Mouse (Mus musculus) forebrain, embryonic 15.5 days (tissue): ENCODE data around the gene Itgax. TPM values are rescaled to one million over a fixed set of nuclear protein-coding genes. Genes with fewer than 3 reads are reported as not detected.

Experiments
- ATAC-seq: fragments of 200-750 bp; cut with Nextera tagmentation; replicated peaks from 2 replicates; pipeline ENCODE4 v1.8.0; 2017; ENCODE audit warnings: mild to moderate bottlenecking, moderate TSS enrichment, moderate library complexity
- H3K27ac ChIP-seq: fragments of 300-500 bp; sonication (generic); replicated peaks from 2 replicates; pipeline ENCODE4 v1.5.1; 2015; ENCODE audit warnings: mild to moderate bottlenecking, inconsistent platforms
- H3K27me3 ChIP-seq: fragments of 300-500 bp; sonication (generic); 2 replicates; pipeline ENCODE4 v1.6.1; 2015; ENCODE audit warnings: inconsistent platforms
- H3K36me3 ChIP-seq: fragments of 300-500 bp; sonication (generic); 2 replicates; pipeline ENCODE4 v1.6.1; 2015; ENCODE audit warnings: mild to moderate bottlenecking, inconsistent platforms
- H3K4me1 ChIP-seq: fragments of 300-500 bp; sonication (generic); 2 replicates; pipeline ENCODE4 v1.6.1; 2015; ENCODE audit warnings: inconsistent platforms
- H3K4me2 ChIP-seq: fragments of 300-500 bp; sonication (generic); replicated peaks from 2 replicates; pipeline ENCODE4 v1.6.1; 2015; ENCODE audit warnings: mild to moderate bottlenecking, inconsistent platforms
- H3K4me3 ChIP-seq: fragments of 300-500 bp; sonication (generic); 2 replicates; pipeline ENCODE4 v1.5.1; 2015; ENCODE audit warnings: mild to moderate bottlenecking, inconsistent platforms
- H3K9ac ChIP-seq: fragments of 300-500 bp; sonication (generic); replicated peaks from 2 replicates; pipeline ENCODE4 v1.6.1; 2015; ENCODE audit warnings: mild to moderate bottlenecking, inconsistent platforms
- H3K9me3 ChIP-seq: fragments of 300-500 bp; sonication (generic); 2 replicates; pipeline ENCODE4 v1.6.1; 2016; ENCODE audit warnings: inconsistent platforms
- WGBS: fragments of 180-500 bp; shearing (Covaris S2); methylation state at CpG from one replicate; pipeline ENCODE4 v1.1.7; 2015; ENCODE audit warnings: mixed read lengths; 5-methylcytosine and 5-hydroxymethylcytosine counted together
- polyA plus RNA-seq: library from polyadenylated mRNA; unstranded; fragments of >200 nt; fragmentation: Nextera tagmentation; extraction: Ambion mirVana; gene quantifications from 2 replicates; pipeline ENCODE4 v1.2.1, GENCODE M21; 2015

Gene Itgax
- 0.27 TPM in 1 of 2 replicates, not detected in the other for polyA plus RNA-seq

DNA sequence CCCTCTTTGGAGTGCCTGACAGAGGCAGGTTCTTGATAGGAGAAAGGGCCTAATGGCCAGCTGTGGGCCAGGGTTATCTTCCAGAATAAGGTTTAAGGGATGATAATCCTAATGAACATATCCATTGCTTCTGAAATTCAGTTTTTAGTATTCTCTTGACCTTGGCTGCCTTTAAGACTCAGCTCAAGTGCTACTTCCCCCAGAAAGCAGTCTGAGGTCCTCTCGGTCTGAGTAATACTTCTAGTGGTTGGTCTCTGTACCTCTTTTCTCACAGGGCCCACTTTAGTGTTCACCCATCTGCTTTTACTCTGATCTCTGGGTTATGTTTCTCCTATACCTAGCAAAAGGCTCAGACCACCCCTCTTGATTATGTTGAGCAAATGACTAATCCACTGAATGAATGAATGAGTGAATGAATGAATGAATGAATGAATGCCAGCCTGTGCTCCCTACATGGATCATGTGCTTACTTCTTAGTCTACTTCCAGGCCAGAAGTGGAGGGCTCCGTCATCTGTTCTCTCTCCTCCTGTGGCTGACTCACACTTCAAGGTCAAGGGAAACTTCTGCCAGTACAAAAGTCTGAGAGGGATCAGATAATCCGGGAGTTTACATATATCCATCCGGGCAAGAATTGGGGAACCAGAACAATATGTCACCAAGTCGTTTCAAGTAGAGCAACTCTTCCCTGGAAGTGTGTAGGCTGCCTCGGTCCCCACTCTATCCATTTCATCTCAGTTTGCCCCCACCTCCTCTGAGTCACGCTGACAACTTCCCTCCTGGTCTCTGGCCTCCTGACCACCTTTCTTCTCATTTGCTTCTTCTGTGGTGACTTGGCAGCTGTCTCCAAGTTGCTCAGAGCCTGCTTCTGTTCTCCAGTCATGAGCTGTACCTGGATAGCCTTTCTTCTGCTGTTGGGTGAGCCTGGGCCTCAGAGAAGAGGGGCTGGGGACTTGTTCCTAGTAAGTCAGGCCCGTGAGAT lies at the start of gene Itgax:
Gene Itgax, plus strand, starts transcription at position 807 of the 980 bp plus-strand sequence.
- no peak within 1 kb of the TSS for H3K27ac ChIP-seq
- no peak within 1 kb of the TSS for H3K4me3 ChIP-seq
- H3K9me3 ChIP-seq: no peaks in the 10 kb centered on the region
- no peaks in the 10 kb centered on the region for H3K36me3 ChIP-seq
- no peaks in the 10 kb centered on the region for H3K27me3 ChIP-seq
- H3K4me1 ChIP-seq: no peaks in the 10 kb centered on the region
- ATAC-seq: no peak
- 88% methylated on average over 8 of the region's 8 CpGs for WGBS
- H3K9ac ChIP-seq: no peak within 1 kb of the TSS
- H3K4me2 ChIP-seq: no peak within 1 kb of the TSS

DNA sequence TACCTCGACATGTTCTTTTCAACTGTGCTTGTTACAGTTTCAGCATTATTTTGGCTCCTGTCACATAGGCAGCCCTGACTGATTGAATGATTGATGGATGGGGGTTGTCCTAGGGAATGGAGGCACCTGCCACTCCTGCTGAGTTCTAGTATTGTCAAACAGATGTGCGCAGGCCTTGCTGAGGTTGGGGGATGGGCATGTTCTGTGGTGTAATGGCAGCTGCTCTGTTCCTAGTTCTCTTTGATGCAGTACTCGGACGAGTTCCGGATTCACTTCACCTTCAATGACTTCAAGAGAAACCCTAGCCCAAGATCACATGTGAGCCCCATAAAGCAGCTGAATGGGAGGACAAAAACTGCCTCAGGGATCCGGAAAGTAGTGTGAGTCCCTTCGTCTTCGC lies 49.3 kb upstream of the Itgax start:
- no peaks in the 10 kb centered on the region for H3K9me3 ChIP-seq
- no peaks in the 10 kb centered on the region for H3K36me3 ChIP-seq
- WGBS: 84% methylated on average over 8 of the region's 8 CpGs
- H3K27me3 ChIP-seq: no peaks in the 10 kb centered on the region
- H3K4me2 ChIP-seq: no peak overlapping the region
- H3K4me1 ChIP-seq: no peaks in the 10 kb centered on the region
- ATAC-seq: no peak
- no peak overlapping the region for H3K9ac ChIP-seq
- no peak overlapping the region for H3K4me3 ChIP-seq
- no peak overlapping the region for H3K27ac ChIP-seq

DNA sequence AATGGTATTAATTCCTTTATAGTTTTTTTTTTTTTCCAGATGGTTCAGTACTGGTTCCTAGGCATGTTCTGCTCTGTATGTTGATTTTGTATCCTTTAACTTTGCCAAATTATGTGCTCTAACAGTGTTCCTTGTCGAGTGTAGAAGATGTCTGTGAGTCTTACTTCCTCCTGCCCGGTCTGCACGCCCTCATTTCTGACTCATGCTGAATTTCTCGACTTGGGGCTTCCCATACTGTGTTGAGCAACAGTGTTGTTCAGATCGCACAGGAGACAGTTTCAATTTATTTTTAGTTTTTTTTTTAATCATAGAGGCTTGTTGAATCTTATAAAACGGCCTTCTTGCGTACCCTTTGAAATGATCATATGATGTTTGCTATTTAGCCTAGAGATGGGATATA lies 40.2 kb upstream of the Itgax start:
- no peak overlapping the region for H3K4me3 ChIP-seq
- H3K36me3 ChIP-seq: no peaks in the 10 kb centered on the region
- no peaks in the 10 kb centered on the region for H3K9me3 ChIP-seq
- 86% methylated on average over 7 of the region's 7 CpGs for WGBS
- H3K27ac ChIP-seq: no peak overlapping the region
- H3K4me1 ChIP-seq: no peaks in the 10 kb centered on the region
- no peaks in the 10 kb centered on the region for H3K27me3 ChIP-seq
- ATAC-seq: no peak
- H3K4me2 ChIP-seq: no peak overlapping the region
- H3K9ac ChIP-seq: no peak overlapping the region

DNA sequence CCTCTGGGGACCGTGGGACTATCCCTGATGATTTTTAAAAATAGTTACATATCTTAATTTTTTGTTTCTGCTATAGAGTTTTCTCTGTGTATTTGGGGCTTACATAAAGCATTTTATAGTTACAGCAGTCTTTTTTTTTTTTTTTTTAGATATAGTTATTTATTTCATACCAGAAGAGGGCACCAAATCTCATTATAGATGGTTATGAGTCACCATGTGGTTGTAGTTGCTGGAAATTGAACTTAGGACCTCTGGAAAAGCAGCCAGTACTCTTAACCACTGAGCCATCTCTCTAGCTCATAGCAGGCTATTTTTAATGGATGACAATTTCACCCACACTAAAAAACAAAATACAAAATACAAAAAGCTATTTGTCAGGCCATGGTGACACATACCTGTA lies 31.2 kb upstream of the Itgax start:
- H3K9ac ChIP-seq: no peak overlapping the region
- H3K36me3 ChIP-seq: no peaks in the 10 kb centered on the region
- no peak overlapping the region for H3K27ac ChIP-seq
- no peaks in the 10 kb centered on the region for H3K9me3 ChIP-seq
- H3K4me1 ChIP-seq: no peaks in the 10 kb centered on the region
- no peak overlapping the region for H3K4me2 ChIP-seq
- no peak for ATAC-seq
- 86% methylated on average over 1 of the region's 1 CpGs for WGBS
- no peaks in the 10 kb centered on the region for H3K27me3 ChIP-seq
- no peak overlapping the region for H3K4me3 ChIP-seq

DNA sequence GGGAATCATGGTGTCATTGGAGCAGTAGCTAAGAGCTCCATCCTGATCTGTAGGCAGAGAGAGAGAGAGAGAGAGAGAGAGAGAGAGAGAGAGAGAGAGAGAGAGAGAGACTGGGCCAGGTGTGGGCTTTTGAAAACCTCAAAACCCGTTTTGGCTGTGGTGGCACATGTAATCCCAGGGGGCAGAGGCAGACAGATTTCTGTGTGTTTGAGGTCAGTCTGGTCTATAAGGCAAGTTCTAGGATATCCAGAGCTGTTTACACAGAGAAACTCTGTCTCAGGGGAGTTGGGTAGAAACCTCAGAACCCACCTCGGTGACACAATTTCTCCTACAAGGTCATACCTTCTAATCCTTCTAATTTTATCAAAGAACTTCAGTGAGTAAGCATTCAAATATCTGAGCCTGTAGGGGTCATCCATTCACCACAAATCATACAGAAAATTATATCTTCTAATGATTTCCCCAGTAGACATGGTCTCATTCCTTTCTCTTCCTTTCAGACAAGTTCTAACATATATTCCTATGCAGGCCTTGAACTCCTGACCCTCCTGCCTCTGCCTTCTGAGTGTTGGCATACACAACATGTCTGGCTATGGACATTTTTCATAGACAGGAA lies 28.5 kb upstream of the Itgax start:
- Histone ChIP-seq H3K27ac (no peak overlapping the region), H3K4me3 (no peak overlapping the region), H3K9me3 (no peaks in the 10 kb centered on the region), H3K9ac (no peak overlapping the region), H3K36me3 (no peaks in the 10 kb centered on the region), H3K27me3 (no peaks in the 10 kb centered on the region), H3K4me1 (no peaks in the 10 kb centered on the region), H3K4me2 (no peak overlapping the region)
- no peak for ATAC-seq
- WGBS: 86% methylated on average over 2 of the region's 2 CpGs

DNA sequence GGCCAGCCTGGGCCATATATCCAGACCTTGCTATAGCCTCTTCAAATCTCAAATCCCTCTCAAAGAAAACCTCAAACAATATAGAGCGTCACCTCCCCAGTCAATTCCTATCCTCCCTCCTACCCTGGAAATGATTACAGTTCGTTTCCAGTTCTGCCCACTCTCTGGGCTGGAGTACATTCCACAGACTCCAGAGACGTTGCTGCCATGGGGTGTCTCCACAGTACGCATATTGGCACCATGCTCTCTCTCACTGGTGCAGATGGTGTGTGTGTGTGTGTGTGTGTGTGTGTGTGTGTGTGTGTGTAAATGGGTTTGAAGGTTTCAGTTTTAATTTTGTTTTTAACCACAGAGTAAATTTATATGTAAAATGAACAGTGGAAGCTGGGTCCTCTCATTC lies 24.1 kb upstream of the Itgax start:
- Histone ChIP-seq H3K9me3 (no peaks in the 10 kb centered on the region), H3K36me3 (no peaks in the 10 kb centered on the region), H3K4me1 (no peaks in the 10 kb centered on the region), H3K27ac (no peak overlapping the region), H3K4me2 (no peak overlapping the region), H3K4me3 (no peak overlapping the region), H3K27me3 (no peaks in the 10 kb centered on the region), H3K9ac (no peak overlapping the region)
- ATAC-seq: no peak
- 56% methylated on average over 4 of the region's 4 CpGs for WGBS

DNA sequence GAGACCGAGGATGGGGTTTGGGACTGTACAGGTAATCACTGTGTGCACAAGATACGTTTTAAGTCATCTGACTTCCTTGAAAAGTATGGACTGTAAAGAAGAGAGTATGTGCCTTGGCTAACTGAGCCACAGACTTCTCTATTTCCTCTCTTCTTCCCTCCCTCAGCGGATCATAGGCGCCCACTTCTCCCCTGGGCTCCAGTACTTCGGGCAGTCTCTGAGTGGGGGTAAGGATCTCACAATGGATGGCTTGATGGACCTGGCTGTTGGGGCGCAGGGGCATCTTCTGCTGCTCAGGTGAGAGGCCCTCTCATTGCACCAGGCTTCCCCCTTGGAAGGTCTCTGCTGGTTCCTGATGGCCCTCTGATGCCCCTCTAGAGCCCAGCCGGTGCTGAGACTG lies 21.9 kb upstream of the Itgax start:
- H3K36me3 ChIP-seq: no peaks in the 10 kb centered on the region
- ATAC-seq: no peak
- no peak overlapping the region for H3K4me2 ChIP-seq
- 89% methylated on average over 7 of the region's 7 CpGs for WGBS
- no peak overlapping the region for H3K4me3 ChIP-seq
- no peaks in the 10 kb centered on the region for H3K27me3 ChIP-seq
- no peaks in the 10 kb centered on the region for H3K9me3 ChIP-seq
- H3K27ac ChIP-seq: no peak overlapping the region
- H3K9ac ChIP-seq: no peak overlapping the region
- H3K4me1 ChIP-seq: no peaks in the 10 kb centered on the region

DNA sequence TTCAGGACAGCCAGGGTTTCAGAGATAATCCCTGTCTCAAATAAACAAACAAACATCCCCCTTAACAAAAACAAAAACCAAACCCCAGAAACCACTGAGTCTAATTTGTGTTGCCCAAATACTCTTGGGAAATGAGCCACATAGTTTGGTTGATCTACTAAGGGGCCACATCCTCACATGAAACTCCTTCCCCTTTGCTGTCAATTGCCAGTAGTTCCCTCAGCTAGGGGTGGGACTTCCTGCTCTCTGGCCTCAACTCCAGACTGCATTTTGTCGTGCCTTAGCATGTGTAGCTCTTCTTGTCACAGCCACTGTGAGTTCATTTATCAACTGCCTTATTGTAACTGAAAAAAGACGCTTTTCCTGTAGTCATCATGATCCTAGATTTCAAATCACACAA lies 19.0 kb upstream of the Itgax start:
- H3K9me3 ChIP-seq: no peaks in the 10 kb centered on the region
- H3K27me3 ChIP-seq: no peaks in the 10 kb centered on the region
- H3K36me3 ChIP-seq: no peaks in the 10 kb centered on the region
- H3K4me3 ChIP-seq: no peak overlapping the region
- no peaks in the 10 kb centered on the region for H3K4me1 ChIP-seq
- no peak overlapping the region for H3K4me2 ChIP-seq
- no peak overlapping the region for H3K27ac ChIP-seq
- ATAC-seq: no peak
- no peak overlapping the region for H3K9ac ChIP-seq
- 80% methylated on average over 2 of the region's 2 CpGs for WGBS

DNA sequence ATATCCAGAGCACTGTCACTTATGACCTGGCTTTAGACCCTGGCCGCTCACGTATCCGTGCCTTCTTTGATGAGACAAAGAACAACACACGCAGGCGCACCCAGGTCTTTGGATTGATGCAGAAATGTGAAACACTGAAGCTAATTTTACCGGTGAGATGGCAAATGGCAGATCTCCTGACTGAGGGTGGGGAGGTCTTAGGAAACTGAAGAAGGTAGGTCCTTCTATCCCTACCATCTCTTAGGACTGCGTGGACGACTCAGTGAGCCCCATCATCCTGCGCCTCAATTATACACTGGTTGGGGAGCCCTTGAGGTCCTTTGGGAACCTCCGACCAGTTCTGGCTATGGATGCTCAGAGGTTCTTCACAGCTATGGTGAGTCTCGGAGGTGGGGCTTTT lies 17.2 kb upstream of the Itgax start:
- no peaks in the 10 kb centered on the region for H3K36me3 ChIP-seq
- ATAC-seq: no peak
- H3K27me3 ChIP-seq: no peaks in the 10 kb centered on the region
- H3K9me3 ChIP-seq: no peaks in the 10 kb centered on the region
- no peak overlapping the region for H3K9ac ChIP-seq
- H3K4me2 ChIP-seq: no peak overlapping the region
- no peak overlapping the region for H3K27ac ChIP-seq
- H3K4me3 ChIP-seq: no peak overlapping the region
- 91% methylated on average over 11 of the region's 11 CpGs for WGBS
- no peaks in the 10 kb centered on the region for H3K4me1 ChIP-seq

DNA sequence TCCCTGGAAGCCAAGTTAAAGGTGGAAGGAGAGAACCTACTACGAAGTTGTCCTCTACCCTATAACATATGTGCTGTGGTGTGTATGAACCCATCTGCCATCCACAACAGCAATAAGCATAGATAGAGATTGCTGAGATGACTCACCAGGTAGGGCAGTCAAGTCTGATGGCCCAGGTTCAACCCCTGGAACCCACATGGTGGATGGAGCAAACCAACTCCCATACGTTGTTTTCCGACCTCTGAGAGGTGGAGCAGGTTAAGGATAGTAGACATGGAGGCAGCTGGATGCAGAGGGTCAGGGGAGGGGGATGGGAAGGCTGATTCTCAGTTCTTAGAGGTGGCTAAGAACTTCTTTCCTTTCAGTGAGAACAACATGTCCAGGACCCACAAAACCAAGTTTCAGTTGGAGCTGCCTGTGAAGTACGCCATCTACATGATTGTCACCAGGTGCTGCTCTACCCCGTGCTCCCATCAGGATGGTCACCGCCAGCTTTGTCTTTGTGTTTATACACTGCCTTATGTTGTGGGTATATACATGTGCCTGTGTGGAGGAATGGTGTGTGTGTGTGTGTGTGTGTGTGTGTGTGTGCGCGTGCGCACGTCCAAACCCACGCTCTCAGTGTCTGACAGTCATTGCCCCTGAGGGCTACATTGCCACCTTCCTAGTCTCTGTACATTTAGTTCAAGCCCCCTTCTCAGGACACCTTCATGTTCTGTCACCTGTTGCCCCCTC lies 14.8 kb upstream of the Itgax start:
- no peaks in the 10 kb centered on the region for H3K9me3 ChIP-seq
- no peaks in the 10 kb centered on the region for H3K36me3 ChIP-seq
- H3K4me1 ChIP-seq: no peaks in the 10 kb centered on the region
- no peak overlapping the region for H3K4me3 ChIP-seq
- no peak overlapping the region for H3K27ac ChIP-seq
- H3K4me2 ChIP-seq: no peak overlapping the region
- ATAC-seq: no peak
- no peaks in the 10 kb centered on the region for H3K27me3 ChIP-seq
- H3K9ac ChIP-seq: no peak overlapping the region
- WGBS: 88% methylated on average over 11 of the region's 11 CpGs

DNA sequence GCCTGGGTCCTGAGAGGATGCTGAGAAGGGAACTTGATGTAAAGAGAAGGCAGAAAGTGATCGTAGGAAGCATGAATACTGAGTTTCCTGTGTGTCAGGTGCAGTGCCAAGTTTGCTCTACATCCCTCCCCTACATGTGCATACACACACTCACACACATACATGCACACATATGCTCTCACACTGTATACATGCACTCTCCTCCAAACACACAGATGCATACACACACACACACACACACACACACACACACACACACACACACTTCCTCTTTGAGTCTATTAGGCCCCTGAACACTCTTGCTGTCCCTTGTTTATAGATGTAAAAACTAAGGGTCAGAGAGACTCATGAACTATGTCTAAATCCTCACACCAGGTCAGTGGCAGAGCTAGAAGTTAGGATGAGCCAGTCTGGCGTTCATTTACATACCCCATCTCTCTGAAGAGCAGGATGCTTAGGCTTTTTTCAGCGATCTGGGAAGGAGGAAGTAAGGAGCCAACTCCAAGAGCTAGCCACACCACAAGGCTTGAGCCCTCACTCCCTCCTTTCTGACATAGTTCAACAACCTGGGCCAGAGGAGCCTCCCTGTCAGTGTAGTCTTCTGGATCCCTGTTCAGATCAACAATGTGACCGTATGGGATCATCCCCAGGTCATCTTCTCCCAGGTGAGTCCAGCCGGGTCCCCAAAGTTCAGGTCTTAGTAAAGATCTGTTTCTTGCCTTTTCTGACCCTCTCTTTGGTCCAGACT lies 14.0 kb upstream of the Itgax start:
- Histone ChIP-seq H3K4me1 (no peaks in the 10 kb centered on the region), H3K4me2 (no peak overlapping the region), H3K36me3 (no peaks in the 10 kb centered on the region), H3K9ac (no peak overlapping the region), H3K4me3 (no peak overlapping the region), H3K27ac (no peak overlapping the region), H3K27me3 (no peaks in the 10 kb centered on the region), H3K9me3 (no peaks in the 10 kb centered on the region)
- no peak for ATAC-seq
- 78% methylated on average over 5 of the region's 5 CpGs for WGBS
